Mouse (Mus musculus) forebrain, embryonic 11.5 days (tissue): ENCODE results near the gene Klra17. TPM values are rescaled to one million over a fixed set of nuclear protein-coding genes. Genes with fewer than 3 reads are reported as not detected.

Experiments
- polyA plus RNA-seq: library from polyadenylated mRNA; unstranded; fragments of >200 nt; fragmentation: Nextera tagmentation; extraction: Ambion mirVana; gene quantifications from 2 replicates; pipeline ENCODE4 v1.2.1, GENCODE M21; 2014

Klra17 gene
- polyA plus RNA-seq, 1 experiment from 2014 or later, result not detected

Other genes starting within 250 kb of the Klra17 start
- gene Klrc3, start 233.3 kb downstream of the Klra17 start, polyA plus RNA-seq, result not detected in 2 replicates
- not detected in 2 replicates for gene Klrc2, start 216.0 kb downstream of the Klra17 start, polyA plus RNA-seq
- not detected in 2 replicates for gene Klrc1, start 197.7 kb downstream of the Klra17 start, polyA plus RNA-seq
- not detected in 2 replicates for gene Klri1, start 159.5 kb downstream of the Klra17 start, polyA plus RNA-seq
- not detected in 2 replicates for gene Klri2, start 136.2 kb downstream of the Klra17 start, polyA plus RNA-seq
- gene Gm156, start 92.4 kb downstream of the Klra17 start, polyA plus RNA-seq, result not detected in 2 replicates
- not detected in 2 replicates for gene Gm17631, start 14.0 kb downstream of the Klra17 start, polyA plus RNA-seq
- not detected in 2 replicates for gene Klra5, start 41.0 kb upstream of the Klra17 start, polyA plus RNA-seq
- gene Klra6, start 150.3 kb upstream of the Klra17 start, polyA plus RNA-seq, result not detected in 2 replicates
- not detected in 2 replicates for gene Klra4, start 190.6 kb upstream of the Klra17 start, polyA plus RNA-seq